Mouse (Mus musculus): Measurements from ENCODE around the gene Slc12a1.

GRCm38 (mm10) chr2:125187904-125188303 is 35.6 kb downstream of the Slc12a1 start:
- no peak for TF ChIP-seq CTCF (IDR thresholded peaks at IDR 0.05; ENCODE audit: extremely low read depth, insufficient read length, insufficient replicate concordance, low read depth, low read length)
- TF ChIP-seq POLR2A (IDR thresholded peaks at IDR 0.05; ENCODE audit: low read depth, low read length) = no peak

All from small intestine, adult 2 months (tissue).